Comparison of ENCODE assay signal across 10 mouse cellular contexts in the genomic region with DNA sequence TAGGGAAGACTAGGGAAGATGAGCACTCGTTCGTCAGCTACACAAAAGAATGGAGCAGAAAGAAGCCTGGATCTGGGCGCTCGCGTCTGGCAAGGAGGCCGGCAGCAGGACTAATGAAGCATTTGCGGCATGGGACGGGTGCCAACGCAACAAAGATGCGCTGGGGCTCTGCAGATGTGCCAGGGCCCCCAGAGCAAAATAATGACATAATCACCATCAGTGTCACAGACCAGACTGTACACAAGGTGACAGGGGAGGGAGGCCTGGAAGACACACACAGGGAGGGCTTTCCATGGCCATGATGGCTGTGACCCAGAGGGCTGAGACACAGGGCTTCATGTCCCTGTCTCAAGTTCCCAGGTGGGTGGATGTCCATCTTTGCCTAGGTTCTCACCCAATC. TPM values are rescaled to one million over a fixed set of nuclear protein-coding genes. Genes with fewer than 3 reads are reported as not detected.
A peak's percentile ranks its signal among the peaks of the same experiment; 100 is the strongest.
DNase-seq lines count a peak whose midpoint lies in the region; ATAC-seq and TF ChIP-seq lines count a peak whose summit lies in the region.
"Had no signal": no experiment of that assay in that cellular context is flagged by ENCODE, and none has a peak within 500 bp of the region (broad histone marks: within the 10 kb centered on the region; RNA-seq: fewer than 3 reads in every experiment).

No protein-coding gene starts in this region.

- intact Hi-C loops in heart, adult 2 months (cut with DNase I) = no loop called here

- no peak for TF ChIP-seq POLR2A in heart, adult 2 months (IDR thresholded peaks at IDR 0.05; ENCODE audit: insufficient read depth, low read depth, low read length)

- H3K9me3 ChIP-seq in hindbrain, embryonic 14.5 days (ENCODE audit: control insufficient read depth, low read length) = no peaks in the 10 kb centered on the region
- H3K9me3 ChIP-seq in neural tube, embryonic 15.5 days (replicated peaks) = no peaks in the 10 kb centered on the region
- H3K9me3 ChIP-seq in intestine, embryonic 15.5 days = no peaks in the 10 kb centered on the region
- H3K9me3 ChIP-seq: heart, embryonic 13.5 days; lung, embryonic 15.5 days had no signal

- H3K4me2 ChIP-seq in hindbrain, embryonic 14.5 days (replicated peaks) = no peak overlapping the region; the same call in 1 of the 2 replicates
- H3K4me2 ChIP-seq in neural tube, embryonic 15.5 days = no peak overlapping the region
- no peak overlapping the region for H3K4me2 ChIP-seq in intestine, embryonic 15.5 days (replicated peaks)
- H3K4me2 ChIP-seq: heart, embryonic 13.5 days; lung, embryonic 15.5 days had no signal

- peak overlapping the region; percentile 68 for H3K27ac ChIP-seq in hindbrain, embryonic 14.5 days
- peak overlapping the region; percentile 33 for H3K27ac ChIP-seq in neural tube, embryonic 15.5 days (replicated peaks)
- no peak overlapping the region for H3K27ac ChIP-seq in intestine, embryonic 15.5 days
- no peak overlapping the region for H3K27ac ChIP-seq in heart, adult 2 months
- H3K27ac ChIP-seq: heart, embryonic 13.5 days; lung, embryonic 15.5 days had no signal

- peaks cover 29% of the 10 kb centered on the region for H3K4me1 ChIP-seq in hindbrain, embryonic 14.5 days (replicated peaks; ENCODE audit: control insufficient read depth, insufficient read depth, low read length)
- H3K4me1 ChIP-seq in neural tube, embryonic 15.5 days = peaks cover 24% of the 10 kb centered on the region
- no peaks in the 10 kb centered on the region for H3K4me1 ChIP-seq in intestine, embryonic 15.5 days (replicated peaks)
- H3K4me1 ChIP-seq in heart, adult 2 months (ENCODE audit: control insufficient read depth, insufficient read depth, low read length) = no peaks in the 10 kb centered on the region
- H3K4me1 ChIP-seq: lung, embryonic 15.5 days had no signal

- TF ChIP-seq CTCF in heart, adult 2 months (IDR thresholded peaks at IDR 0.05) = no peak

- peak; percentile 75 for ATAC-seq in hindbrain, embryonic 14.5 days (ENCODE audit: low FRiP score)
- ATAC-seq in neural tube, embryonic 15.5 days (ENCODE audit: low FRiP score) = no peak
- no peak for ATAC-seq in intestine, embryonic 15.5 days

- no peak overlapping the region for H3K4me3 ChIP-seq in hindbrain, embryonic 14.5 days (replicated peaks; ENCODE audit: low read length)
- no peak overlapping the region for H3K4me3 ChIP-seq in neural tube, embryonic 15.5 days (replicated peaks)
- H3K4me3 ChIP-seq in intestine, embryonic 15.5 days (replicated peaks) = no peak overlapping the region
- H3K4me3 ChIP-seq in heart, adult 2 months = no peak overlapping the region
- H3K4me3 ChIP-seq: heart, embryonic 13.5 days; lung, embryonic 15.5 days had no signal

- no peaks in the 10 kb centered on the region for H3K36me3 ChIP-seq in hindbrain, embryonic 14.5 days (replicated peaks; ENCODE audit: control insufficient read depth, insufficient read depth)
- no peaks in the 10 kb centered on the region for H3K36me3 ChIP-seq in neural tube, embryonic 15.5 days
- no peaks in the 10 kb centered on the region for H3K36me3 ChIP-seq in intestine, embryonic 15.5 days
- peaks cover 4% of the 10 kb centered on the region for H3K36me3 ChIP-seq in heart, adult 2 months (ENCODE audit: control insufficient read depth, insufficient read depth, low read length)
- H3K36me3 ChIP-seq: lung, embryonic 15.5 days had no signal

- no peaks in the 10 kb centered on the region for H3K79me2 ChIP-seq in heart, adult 2 months (replicated peaks; ENCODE audit: control insufficient read depth, insufficient read depth, low read length)

- no peak for TF ChIP-seq EP300 in heart, adult 2 months (IDR thresholded peaks at IDR 0.05; ENCODE audit: insufficient read depth, low read depth, low read length)

- 26% methylated on average over 10 of the region's 10 CpGs for WGBS in hindbrain, embryonic 14.5 days
- WGBS in neural tube, embryonic 15.5 days = 21% methylated on average over 10 of the region's 10 CpGs
- WGBS in intestine, embryonic 15.5 days = 86% methylated on average over 10 of the region's 10 CpGs
- 79% methylated on average over 10 of the region's 10 CpGs for WGBS in heart, adult 2 months

- H3K9ac ChIP-seq in hindbrain, embryonic 14.5 days = 0 out of 2 replicates have a peak overlapping the region, but pooled peaks have one; percentile 19
- no peak overlapping the region for H3K9ac ChIP-seq in neural tube, embryonic 15.5 days (replicated peaks)
- no peak overlapping the region for H3K9ac ChIP-seq in intestine, embryonic 15.5 days
- H3K9ac ChIP-seq in heart, adult 2 months (ENCODE audit: low read depth, low read length) = no peak overlapping the region
- H3K9ac ChIP-seq: heart, embryonic 13.5 days; lung, embryonic 15.5 days had no signal

- no peaks in the 10 kb centered on the region for H3K27me3 ChIP-seq in hindbrain, embryonic 14.5 days (ENCODE audit: control insufficient read depth, insufficient read depth, low read length)
- no peaks in the 10 kb centered on the region for H3K27me3 ChIP-seq in neural tube, embryonic 15.5 days (replicated peaks)
- no peaks in the 10 kb centered on the region for H3K27me3 ChIP-seq in intestine, embryonic 15.5 days (replicated peaks)
- no peaks in the 10 kb centered on the region for H3K27me3 ChIP-seq in heart, adult 2 months (ENCODE audit: control insufficient read depth, insufficient read depth, low read length)
- H3K27me3 ChIP-seq: heart, embryonic 13.5 days; lung, embryonic 15.5 days had no signal

- peak; percentile 83 for DNase-seq in retina, postnatal 1 day
- no peak for DNase-seq in retina, embryonic 14.5 days (ENCODE audit: low spot score)
- peak; percentile 33 to 42 for DNase-seq in cerebellum, postnatal 25 days
- no peak for DNase-seq in hindbrain, embryonic 14.5 days (ENCODE audit: low spot score)
- DNase-seq in heart, adult 2 months = no peak
- DNase-seq: kidney, adult 9 months had no signal

RNA-seq across cellular contexts. Expression of a gene that starts 32.6 kb away (rescaled TPM):
- polyA plus RNA-seq in hindbrain, embryonic 14.5 days (2014; fragmentation: Nextera tagmentation; extraction: Ambion mirVana) = 9.6 and 9.7 TPM in 2 replicates
- polyA plus RNA-seq in neural tube, embryonic 15.5 days (2015; fragmentation: Nextera tagmentation; extraction: Ambion mirVana) = 9.1 and 9.7 TPM in 2 replicates
- 2.6 and 2.8 TPM in 2 replicates for polyA plus RNA-seq in intestine, embryonic 15.5 days (2015; fragmentation: Nextera tagmentation; extraction: Ambion mirVana)
- 10 to 100 TPM; 46.2 to 57.3 TPM for total RNA-seq in heart, adult 2 months (2021)
- polyA plus RNA-seq in heart, adult 2 months (2012; rRNA removed) = 12.1 and 21.7 TPM in 2 replicates

Comparison
In these comparisons a context has a peak if more than half of its experiments do, and no peak if none do; other contexts are left out.
1. DNase-seq: peak in retina, postnatal 1 day (single experiment) and cerebellum, postnatal 25 days (2 of 2); none in retina, embryonic 14.5 days (single experiment), hindbrain, embryonic 14.5 days (single experiment) and heart, adult 2 months (0 of 2).
2. H3K27ac ChIP-seq: peak in hindbrain, embryonic 14.5 days (single experiment) and neural tube, embryonic 15.5 days (single experiment); none in intestine, embryonic 15.5 days (single experiment) and heart, adult 2 months (single experiment).